ENCODE assay signal across 8 mouse cellular contexts in genomic region chr5:112576361-112576992, GRCm38 (mm10). TPM values are rescaled to one million over a fixed set of nuclear protein-coding genes. Genes with fewer than 3 reads are reported as not detected.
DNase-seq lines count a peak whose midpoint lies in the region; ATAC-seq lines count a peak whose summit lies in the region.

No protein-coding gene starts in this region.

- peak overlapping the region; percentile 63 for H3K4me2 ChIP-seq in heart, embryonic 15.5 days
- H3K4me2 ChIP-seq in forebrain, embryonic 13.5 days: peak overlapping the region; percentile 83
- H3K4me2 ChIP-seq in limb, embryonic 12.5 days: peak overlapping the region; percentile 56
- peak overlapping the region; percentile 53 for H3K4me2 ChIP-seq in stomach, embryonic 15.5 days

- WGBS in heart, embryonic 15.5 days: 1% methylated on average over 48 of the region's 48 CpGs
- under 1% methylated on average over 48 of the region's 48 CpGs for WGBS in forebrain, embryonic 13.5 days
- WGBS in limb, embryonic 12.5 days: under 1% methylated on average over 48 of the region's 48 CpGs
- WGBS in stomach, embryonic 15.5 days: 2% methylated on average over 48 of the region's 48 CpGs

- peaks cover 16% of the 10 kb centered on the region for H3K4me1 ChIP-seq in heart, embryonic 15.5 days (replicated peaks)
- H3K4me1 ChIP-seq in forebrain, embryonic 13.5 days: peaks cover 56% of the 10 kb centered on the region
- peaks cover 19% of the 10 kb centered on the region for H3K4me1 ChIP-seq in limb, embryonic 12.5 days (replicated peaks)
- peaks cover 23% of the 10 kb centered on the region for H3K4me1 ChIP-seq in stomach, embryonic 15.5 days

- 0 out of 2 replicates have a peak overlapping the region, but pooled peaks have one; percentile 17 for H3K9ac ChIP-seq in heart, embryonic 15.5 days
- peak overlapping the region; percentile 89 for H3K9ac ChIP-seq in forebrain, embryonic 13.5 days
- H3K9ac ChIP-seq in limb, embryonic 12.5 days (replicated peaks): peak overlapping the region; percentile 37; the same call in 1 of the 2 replicates
- H3K9ac ChIP-seq in stomach, embryonic 15.5 days: no peak overlapping the region

- peak overlapping the region; percentile 37 for H3K4me3 ChIP-seq in heart, embryonic 15.5 days
- H3K4me3 ChIP-seq in forebrain, embryonic 13.5 days: peak overlapping the region; percentile 63
- H3K4me3 ChIP-seq in limb, embryonic 12.5 days (replicated peaks): peak overlapping the region; percentile 31
- peak overlapping the region; percentile 37 for H3K4me3 ChIP-seq in stomach, embryonic 15.5 days (replicated peaks)

- no peak for DNase-seq in heart, postnatal 4 days
- peak; percentile 70 for DNase-seq in cerebellum, adult 11 months
- no peak for DNase-seq in urinary bladder, adult 18-20 months (ENCODE audit: low spot score in 2 of 2)
- DNase-seq in kidney, postnatal 25 days: no peak

- no peak for ATAC-seq in heart, embryonic 15.5 days (replicated peaks; ENCODE audit: insufficient number of reproducible peaks, insufficient read depth, low FRiP score, low read depth)
- peak; percentile 48 for ATAC-seq in forebrain, embryonic 13.5 days
- ATAC-seq in limb, embryonic 12.5 days (ENCODE audit: insufficient number of reproducible peaks, insufficient read depth, low FRiP score, low TSS enrichment, low read depth): no peak
- ATAC-seq in stomach, embryonic 15.5 days (ENCODE audit: insufficient read depth, low FRiP score, low read depth): no peak

- H3K27me3 ChIP-seq in heart, embryonic 15.5 days: peaks cover 98% of the 10 kb centered on the region
- peaks cover 30% of the 10 kb centered on the region for H3K27me3 ChIP-seq in forebrain, embryonic 13.5 days
- peaks cover 89% of the 10 kb centered on the region for H3K27me3 ChIP-seq in limb, embryonic 12.5 days
- peaks cover 58% of the 10 kb centered on the region for H3K27me3 ChIP-seq in stomach, embryonic 15.5 days (replicated peaks)

- no peak overlapping the region for H3K27ac ChIP-seq in heart, embryonic 15.5 days
- peak overlapping the region; percentile 89 for H3K27ac ChIP-seq in forebrain, embryonic 13.5 days
- no peak overlapping the region for H3K27ac ChIP-seq in limb, embryonic 12.5 days
- H3K27ac ChIP-seq in stomach, embryonic 15.5 days: no peak overlapping the region

- no peaks in the 10 kb centered on the region for H3K9me3 ChIP-seq in heart, embryonic 15.5 days (replicated peaks)
- no peaks in the 10 kb centered on the region for H3K9me3 ChIP-seq in forebrain, embryonic 13.5 days (replicated peaks)
- H3K9me3 ChIP-seq in limb, embryonic 12.5 days: no peaks in the 10 kb centered on the region; the same call in 1 of the 2 replicates
- no peaks in the 10 kb centered on the region for H3K9me3 ChIP-seq in stomach, embryonic 15.5 days

- no peaks in the 10 kb centered on the region for H3K36me3 ChIP-seq in heart, embryonic 15.5 days
- no peaks in the 10 kb centered on the region for H3K36me3 ChIP-seq in forebrain, embryonic 13.5 days (ENCODE audit: poor library complexity, severe bottlenecking)
- H3K36me3 ChIP-seq in limb, embryonic 12.5 days: no peaks in the 10 kb centered on the region
- H3K36me3 ChIP-seq in stomach, embryonic 15.5 days: no peaks in the 10 kb centered on the region

RNA-seq across cellular contexts. Expression of gene Sez6l, which starts 0.5 kb away (rescaled TPM):
- 0.33 and 0.53 TPM in 2 replicates for polyA plus RNA-seq in heart, embryonic 15.5 days (2015; fragmentation: Nextera tagmentation; extraction: Ambion mirVana)
- under 1 TPM; 0.52 TPM for total RNA-seq in heart, postnatal 4 days (2021)
- 22.5 and 24.0 TPM in 2 replicates for polyA plus RNA-seq in forebrain, embryonic 13.5 days (2015; fragmentation: Nextera tagmentation; extraction: Ambion mirVana)
- polyA plus RNA-seq in limb, embryonic 12.5 days (2016; fragmentation: Nextera tagmentation; extraction: Ambion mirVana): 0.08 and 0.15 TPM in 2 replicates
- 2.0 and 2.3 TPM in 2 replicates for polyA plus RNA-seq in stomach, embryonic 15.5 days (2015; fragmentation: Nextera tagmentation; extraction: Ambion mirVana)
